Mouse (Mus musculus): ENCODE data around the gene Asic2.

DNA sequence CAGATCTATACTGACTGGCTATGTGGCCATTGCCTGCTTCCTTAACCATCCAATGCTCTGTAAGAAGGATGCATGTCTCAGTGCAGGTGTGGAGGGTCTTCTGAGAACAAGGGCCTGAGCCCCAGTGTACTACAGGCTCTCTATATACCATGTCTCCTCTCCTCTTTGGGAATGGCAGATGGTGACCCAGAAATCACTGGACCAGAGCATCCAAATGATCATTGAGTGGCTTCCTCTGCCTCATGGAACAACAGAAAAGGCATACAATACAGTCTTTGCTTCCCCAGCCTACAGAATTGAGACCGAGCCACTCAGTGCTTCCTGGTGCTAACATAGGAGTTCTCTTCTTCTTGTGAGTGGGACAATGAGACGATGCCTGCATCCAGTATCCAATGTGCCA lies 200.0 kb downstream of the Asic2 start:
- TF ChIP-seq CTCF (conservative IDR thresholded peaks at IDR 0.05; ENCODE audit: insufficient read depth, insufficient read length, low read depth, low read length) (no peak), POLR2A (IDR thresholded peaks at IDR 0.05; ENCODE audit: low read depth, low read length) (no peak)
